Mouse (Mus musculus) limb, embryonic 14.5 days (tissue): ENCODE measurements around the gene Bnipl. TPM values are rescaled to one million over a fixed set of nuclear protein-coding genes. Genes with fewer than 3 reads are reported as not detected.

Experiments used
- ATAC-seq: fragments of 200-750 bp; cut with Nextera tagmentation; 2 replicates; pipeline ENCODE4 v1.8.0; 2017; ENCODE audit warnings: low read depth, moderate number of reproducible peaks, moderate TSS enrichment; ENCODE audit not compliant: low FRiP score
- DNase-seq: peaks from one replicate; pipeline ENCODE4 v3.0.0-alpha.2; 2015; ENCODE audit warnings: low spot score
- H3K27ac ChIP-seq: fragments of 300-500 bp; sonication (generic); replicated peaks from 2 replicates; pipeline ENCODE4 v1.5.1; 2014; ENCODE audit warnings: low read depth, mild to moderate bottlenecking, low read length, moderate library complexity, mixed read lengths
- H3K27me3 ChIP-seq: fragments of 300-500 bp; sonication (generic); 2 replicates; pipeline ENCODE4 v1.6.1; 2014; ENCODE audit warnings: low read length, mixed read lengths; ENCODE audit not compliant: control insufficient read depth, insufficient read depth
- H3K36me3 ChIP-seq: fragments of 300-500 bp; sonication (generic); 2 replicates; pipeline ENCODE4 v1.6.1; 2014; ENCODE audit warnings: mild to moderate bottlenecking, low read length, moderate library complexity, mixed read lengths; ENCODE audit not compliant: control insufficient read depth, insufficient read depth
- H3K4me1 ChIP-seq: fragments of 300-500 bp; sonication (generic); 2 replicates; pipeline ENCODE4 v1.6.1; 2014; ENCODE audit warnings: antibody characterized with exemption, low read length, mixed read lengths; ENCODE audit not compliant: control insufficient read depth, insufficient read depth
- H3K4me2 ChIP-seq: fragments of 300-500 bp; sonication (generic); replicated peaks from 2 replicates; pipeline ENCODE4 v1.6.1; 2014; ENCODE audit warnings: low read depth, mild to moderate bottlenecking, low read length, moderate library complexity; ENCODE audit not compliant: severe bottlenecking
- H3K4me3 ChIP-seq: fragments of 300-500 bp; sonication (generic); replicated peaks from 2 replicates; pipeline ENCODE4 v1.5.1; 2014; ENCODE audit warnings: low read length
- H3K9ac ChIP-seq: fragments of 300-500 bp; sonication (generic); 2 replicates; pipeline ENCODE4 v1.6.1; 2014; ENCODE audit warnings: mild to moderate bottlenecking, low read depth, low read length, moderate library complexity; ENCODE audit not compliant: severe bottlenecking
- H3K9me3 ChIP-seq: fragments of 300-500 bp; sonication (generic); 2 replicates; pipeline ENCODE4 v1.6.1; 2016; ENCODE audit warnings: low read length; ENCODE audit not compliant: control insufficient read depth
- POLR2A ChIP-seq: fragments of 200-500 bp; IDR thresholded peaks from 2 replicates; pipeline ENCODE4 v1.8.0; 2012; ENCODE audit warnings: inconsistent platforms, mild to moderate bottlenecking, moderate library complexity, borderline replicate concordance; ENCODE audit not compliant: insufficient read depth, insufficient read length; ENCODE audit errors: extremely low read depth
- WGBS: fragments of 180-500 bp; shearing (Covaris S2); extraction: QIAGEN DNeasy Blood & Tissue Kit; methylation state at CpG from one replicate; pipeline ENCODE4 v1.1.7; 2014; 5-methylcytosine and 5-hydroxymethylcytosine counted together
- polyA plus RNA-seq, 2 experiments: library from polyadenylated mRNA; depleted of rRNA in 1 of 2; stranded (reverse) in 1 of 2; unstranded in 1 of 2; fragments of >200 nt; fragmentation: Nextera tagmentation in 1 of 2; extraction: Ambion mirVana in 1 of 2; gene quantifications; 2 replicates each; pipeline versions ENCODE4 v1.2.1 to v1.2.3; 2012 to 2014

Gene Bnipl
- polyA plus RNA-seq, 2 experiments: 12.0 to 13.3 TPM

DNA sequence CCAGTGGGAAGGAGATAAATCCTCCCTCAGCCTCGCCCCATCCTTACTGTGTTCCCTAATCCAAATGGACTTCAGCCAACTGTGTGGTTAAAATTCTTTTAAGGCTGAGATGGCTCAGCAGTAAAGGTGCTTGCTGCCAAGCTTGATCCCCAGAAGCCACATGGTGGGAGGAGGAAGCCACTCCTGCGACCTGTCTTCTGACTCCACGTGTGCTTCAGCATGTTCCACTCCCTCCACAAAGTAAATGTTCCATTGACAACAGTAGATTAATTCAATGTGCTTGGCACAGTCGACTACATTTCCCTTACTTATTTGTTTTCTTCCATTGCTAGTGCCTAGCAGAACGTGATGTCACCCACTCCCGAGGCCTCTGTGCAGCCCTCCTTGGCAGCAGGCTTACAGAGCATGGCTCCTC lies 56.3 kb downstream of the Bnipl start:
- no peak overlapping the region; the same call in 1 of the 2 replicates for H3K27ac ChIP-seq
- DNase-seq (peak; percentile 44), ATAC-seq (no peak)
- peaks cover 84% of the 10 kb centered on the region for H3K36me3 ChIP-seq
- no peak overlapping the region for H3K9ac ChIP-seq
- no peaks in the 10 kb centered on the region for H3K9me3 ChIP-seq
- H3K4me3 ChIP-seq: no peak overlapping the region
- no peaks in the 10 kb centered on the region for H3K4me1 ChIP-seq
- no peaks in the 10 kb centered on the region for H3K27me3 ChIP-seq
- no peak for TF ChIP-seq POLR2A
- 74% methylated on average over 6 of the region's 6 CpGs for WGBS
- H3K4me2 ChIP-seq: no peak overlapping the region

Other genes with a start within 250 kb of the Bnipl start
- 26.8 and 28.8 TPM in 2 replicates for gene Zfp687, start 235.7 kb downstream of the Bnipl start, polyA plus RNA-seq (2012; rRNA removed)
- 18.8 and 23.2 TPM in 2 replicates for gene Zfp687, start 235.7 kb downstream of the Bnipl start, polyA plus RNA-seq (2014; fragmentation: Nextera tagmentation; extraction: Ambion mirVana)
- 249 and 282 TPM in 2 replicates for gene Psmd4, start 208.6 kb downstream of the Bnipl start, polyA plus RNA-seq (2012; rRNA removed)
- 258 and 280 TPM in 2 replicates for gene Psmd4, start 208.6 kb downstream of the Bnipl start, polyA plus RNA-seq (2014; fragmentation: Nextera tagmentation; extraction: Ambion mirVana)
- 35.1 and 41.2 TPM in 2 replicates for gene Pip5k1a, start 144.3 kb downstream of the Bnipl start, polyA plus RNA-seq (2012; rRNA removed)
- gene Pip5k1a, start 144.3 kb downstream of the Bnipl start, polyA plus RNA-seq (2014; fragmentation: Nextera tagmentation; extraction: Ambion mirVana): 15.7 and 16.5 TPM in 2 replicates
- 125 and 130 TPM in 2 replicates for gene Vps72, start 140.2 kb downstream of the Bnipl start, polyA plus RNA-seq (2012; rRNA removed)
- 141 and 163 TPM in 2 replicates for gene Vps72, start 140.2 kb downstream of the Bnipl start, polyA plus RNA-seq (2014; fragmentation: Nextera tagmentation; extraction: Ambion mirVana)
- 3.2 and 5.0 TPM in 2 replicates for gene Tmod4, start 126.7 kb downstream of the Bnipl start, polyA plus RNA-seq (2012; rRNA removed)
- gene Tmod4, start 126.7 kb downstream of the Bnipl start, polyA plus RNA-seq (2014; fragmentation: Nextera tagmentation; extraction: Ambion mirVana): 2.9 and 3.7 TPM in 2 replicates
- 85.0 and 106 TPM in 2 replicates for gene Scnm1, start 117.2 kb downstream of the Bnipl start, polyA plus RNA-seq (2012; rRNA removed)
- 65.7 and 73.1 TPM in 2 replicates for gene Scnm1, start 117.2 kb downstream of the Bnipl start, polyA plus RNA-seq (2014; fragmentation: Nextera tagmentation; extraction: Ambion mirVana)
- 11.7 and 11.8 TPM in 2 replicates for gene Lysmd1, start 117.1 kb downstream of the Bnipl start, polyA plus RNA-seq (2012; rRNA removed)
- gene Lysmd1, start 117.1 kb downstream of the Bnipl start, polyA plus RNA-seq (2014; fragmentation: Nextera tagmentation; extraction: Ambion mirVana): 13.3 and 15.3 TPM in 2 replicates
- gene Tnfaip8l2, start 108.8 kb downstream of the Bnipl start, polyA plus RNA-seq (2012; rRNA removed): 4.4 and 4.9 TPM in 2 replicates
- 6.1 and 8.0 TPM in 2 replicates for gene Tnfaip8l2, start 108.8 kb downstream of the Bnipl start, polyA plus RNA-seq (2014; fragmentation: Nextera tagmentation; extraction: Ambion mirVana)
- gene Sema6c, start 90.7 kb downstream of the Bnipl start, polyA plus RNA-seq (2012; rRNA removed): 56.5 and 79.0 TPM in 2 replicates
- 14.0 and 15.7 TPM in 2 replicates for gene Sema6c, start 90.7 kb downstream of the Bnipl start, polyA plus RNA-seq (2014; fragmentation: Nextera tagmentation; extraction: Ambion mirVana)
- gene Gabpb2, start 33.3 kb downstream of the Bnipl start, polyA plus RNA-seq (2012; rRNA removed): 26.2 and 26.4 TPM in 2 replicates
- gene Gabpb2, start 33.3 kb downstream of the Bnipl start, polyA plus RNA-seq (2014; fragmentation: Nextera tagmentation; extraction: Ambion mirVana): 9.7 and 11.5 TPM in 2 replicates
- 76.1 and 93.1 TPM in 2 replicates for gene Cdc42se1, start 22.5 kb downstream of the Bnipl start, polyA plus RNA-seq (2012; rRNA removed)
- 119 and 126 TPM in 2 replicates for gene Cdc42se1, start 22.5 kb downstream of the Bnipl start, polyA plus RNA-seq (2014; fragmentation: Nextera tagmentation; extraction: Ambion mirVana)
- 38.5 and 42.4 TPM in 2 replicates for gene Mllt11, start 19.0 kb downstream of the Bnipl start, polyA plus RNA-seq (2012; rRNA removed)
- 16.7 and 17.4 TPM in 2 replicates for gene Mllt11, start 19.0 kb downstream of the Bnipl start, polyA plus RNA-seq (2014; fragmentation: Nextera tagmentation; extraction: Ambion mirVana)
- 0.87 and 0.89 TPM in 2 replicates for gene Gm128, start 9.6 kb downstream of the Bnipl start, polyA plus RNA-seq (2012; rRNA removed)
- gene Gm128, start 9.6 kb downstream of the Bnipl start, polyA plus RNA-seq (2014; fragmentation: Nextera tagmentation; extraction: Ambion mirVana): 0.50 and 0.63 TPM in 2 replicates
- gene Mindy1, start 30.2 kb upstream of the Bnipl start, polyA plus RNA-seq (2012; rRNA removed): 45.8 and 57.9 TPM in 2 replicates
- gene Mindy1, start 30.2 kb upstream of the Bnipl start, polyA plus RNA-seq (2014; fragmentation: Nextera tagmentation; extraction: Ambion mirVana): 45.6 and 47.5 TPM in 2 replicates
- 31.5 and 38.0 TPM in 2 replicates for gene Prune1, start 30.9 kb upstream of the Bnipl start, polyA plus RNA-seq (2012; rRNA removed)
- gene Prune1, start 30.9 kb upstream of the Bnipl start, polyA plus RNA-seq (2014; fragmentation: Nextera tagmentation; extraction: Ambion mirVana): 21.8 and 24.0 TPM in 2 replicates
- 3.8 and 4.7 TPM in 2 replicates for gene Anxa9, start 56.0 kb upstream of the Bnipl start, polyA plus RNA-seq (2012; rRNA removed)
- gene Anxa9, start 56.0 kb upstream of the Bnipl start, polyA plus RNA-seq (2014; fragmentation: Nextera tagmentation; extraction: Ambion mirVana): 4.7 and 4.9 TPM in 2 replicates
- gene Cers2, start 63.6 kb upstream of the Bnipl start, polyA plus RNA-seq (2012; rRNA removed): 183 TPM in 2 replicates
- 140 and 155 TPM in 2 replicates for gene Cers2, start 63.6 kb upstream of the Bnipl start, polyA plus RNA-seq (2014; fragmentation: Nextera tagmentation; extraction: Ambion mirVana)
- 56.2 and 57.9 TPM in 2 replicates for gene Setdb1, start 106.0 kb upstream of the Bnipl start, polyA plus RNA-seq (2012; rRNA removed)
- gene Setdb1, start 106.0 kb upstream of the Bnipl start, polyA plus RNA-seq (2014; fragmentation: Nextera tagmentation; extraction: Ambion mirVana): 44.2 and 51.7 TPM in 2 replicates
- 0.18 TPM in 1 of 2 replicates, not detected in the other for gene 4930558C23Rik, start 151.6 kb upstream of the Bnipl start, polyA plus RNA-seq (2012; rRNA removed)
- gene 4930558C23Rik, start 151.6 kb upstream of the Bnipl start, polyA plus RNA-seq (2014; fragmentation: Nextera tagmentation; extraction: Ambion mirVana): not detected in 2 replicates
- gene Arnt, start 183.2 kb upstream of the Bnipl start, polyA plus RNA-seq (2012; rRNA removed): 57.1 and 70.3 TPM in 2 replicates
- 37.9 and 44.8 TPM in 2 replicates for gene Arnt, start 183.2 kb upstream of the Bnipl start, polyA plus RNA-seq (2014; fragmentation: Nextera tagmentation; extraction: Ambion mirVana)
- gene Ctsk, start 248.1 kb upstream of the Bnipl start, polyA plus RNA-seq (2012; rRNA removed): 53.2 and 65.1 TPM in 2 replicates
- 82.1 and 103 TPM in 2 replicates for gene Ctsk, start 248.1 kb upstream of the Bnipl start, polyA plus RNA-seq (2014; fragmentation: Nextera tagmentation; extraction: Ambion mirVana)